Mouse (Mus musculus): ENCODE data around the gene Rbm12b1.
A peak's percentile ranks its signal among the peaks of the same experiment; 100 is the strongest.
"Not testable (repeated sequence)": the region's sequence is repeated elsewhere in the genome, so short reads cannot be mapped to it uniquely, and the experiment has no call there.

Rbm12b1 gene

GRCm38 (mm10) chr4:12140141-12140567 lies at the start of gene Rbm12b1:
Rbm12b1 (plus strand) TSS chr4:12140264.
- peak; percentile 85 for DNase-seq (ENCODE audit: low spot score)

- DNase-seq (ENCODE audit: low spot score) = peak; percentile 12
Observed at GRCm38 (mm10) chr4:12140592-12141062, 563 bp downstream of the Rbm12b1 start.

- not testable (repeated sequence) for DNase-seq (ENCODE audit: low spot score)
Observed at GRCm38 (mm10) chr4:12141516-12141915, 1.5 kb downstream of the Rbm12b1 start.

- DNase-seq (ENCODE audit: low spot score) = no peak
Observed at GRCm38 (mm10) chr4:12147660-12148059, 7.6 kb downstream of the Rbm12b1 start.

GRCm38 (mm10) chr4:12170986-12171317 lies 30.9 kb downstream of the Rbm12b1 start:
- DNase-seq (ENCODE audit: low spot score) = no peak

GRCm38 (mm10) chr4:12171318-12172091 lies 31.4 kb downstream of the Rbm12b1 start, which contains the start of gene Fam92a:
Fam92a (minus strand) TSS chr4:12172015.
- peak; percentile 79 for DNase-seq (ENCODE audit: low spot score)

GRCm38 (mm10) chr4:12178992-12179391 lies 38.9 kb downstream of the Rbm12b1 start:
- no peak for DNase-seq (ENCODE audit: low spot score)
